Mouse (Mus musculus): Measurements from ENCODE around the gene Fbxw9.

DNA sequence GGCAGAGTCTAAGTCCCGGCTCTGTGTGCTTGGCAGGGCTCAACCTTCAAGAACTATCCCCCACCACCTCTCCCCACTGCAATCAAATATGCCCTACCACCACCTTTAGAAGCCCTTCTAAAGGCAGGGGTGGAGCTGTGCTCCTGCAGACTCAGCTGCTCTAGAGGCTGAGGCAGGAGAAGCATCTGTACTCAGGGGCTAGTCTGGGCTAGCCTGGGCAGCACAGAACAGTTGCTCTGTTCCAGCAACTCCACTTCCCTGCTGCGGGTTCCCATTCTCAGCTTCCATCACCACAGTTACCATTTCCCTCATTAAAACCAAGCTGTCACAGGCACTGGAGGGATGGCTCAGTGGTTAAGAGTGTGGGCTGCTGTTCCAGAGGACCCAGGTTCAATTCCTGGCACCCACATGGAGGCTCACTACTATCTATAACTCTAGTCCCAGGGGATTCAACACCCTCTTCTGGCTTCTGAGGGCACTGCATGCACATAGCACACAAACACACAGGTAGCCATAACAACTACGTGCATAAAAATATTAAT, 38.3 kb upstream of the Fbxw9 start:
- TF ChIP-seq CTCF (IDR thresholded peaks at IDR 0.05; ENCODE audit: borderline replicate concordance, insufficient read depth, low read depth, low read length) (no peak), POLR2A (IDR thresholded peaks at IDR 0.05; ENCODE audit: borderline replicate concordance, insufficient read depth, low read length) (no peak)
